Mouse (Mus musculus): ENCODE data around the gene Flt1.
"Not testable (repeated sequence)": the region's sequence is repeated elsewhere in the genome, so short reads cannot be mapped to it uniquely, and the experiment has no call there.

DNA sequence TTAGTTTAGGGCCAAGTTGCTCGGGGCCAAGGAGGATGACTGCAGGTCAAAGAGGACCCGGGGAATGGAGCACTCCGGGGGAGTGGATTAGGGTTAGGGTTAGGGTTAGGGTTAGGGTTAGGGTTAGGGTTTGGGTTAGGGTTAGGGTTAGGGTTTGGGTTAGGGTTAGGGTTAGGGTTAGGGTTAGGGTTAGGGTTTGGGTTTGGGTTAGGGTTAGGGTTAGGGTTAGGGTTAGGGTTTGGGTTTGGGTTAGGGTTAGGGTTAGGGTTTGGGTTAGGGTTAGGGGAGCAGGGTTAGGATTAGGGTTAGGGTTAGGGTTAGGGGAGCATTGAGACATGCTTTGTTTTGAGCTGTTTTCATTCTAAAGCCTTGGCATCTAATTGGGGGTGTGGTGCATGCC lies 114.5 kb downstream of the Flt1 start:
- TF ChIP-seq CTCF (IDR thresholded peaks at IDR 0.05; ENCODE audit: control insufficient read depth, insufficient read depth, insufficient read length); MAX (IDR thresholded peaks at IDR 0.05); MYOG (IDR thresholded peaks at IDR 0.05; ENCODE audit: control insufficient read depth, extremely low read depth, insufficient read length); USF1 (IDR thresholded peaks at IDR 0.05; ENCODE audit: low read depth); FOSL1 (IDR thresholded peaks at IDR 0.05; ENCODE audit: insufficient read depth, low read length, poor library complexity, severe bottlenecking); CEBPB (IDR thresholded peaks at IDR 0.05; ENCODE audit: low read depth): not testable (repeated sequence)
